Mouse (Mus musculus) erythroid progenitor cell, adult 5-6 weeks (primary cell): ENCODE data around the gene Katnal1. TPM values are rescaled to one million over a fixed set of nuclear protein-coding genes. Genes with fewer than 3 reads are reported as not detected.
A peak's percentile ranks its signal among the peaks of the same experiment; 100 is the strongest.

Source experiments
- ATAC-seq: replicated peaks from 2 replicates; pipeline ENCODE4 v1.8.0; 2016; ENCODE audit warnings: moderate number of reproducible peaks, mild to moderate bottlenecking, moderate TSS enrichment, inconsistent platforms; ENCODE audit not compliant: poor library complexity, low FRiP score, severe bottlenecking
- total RNA-seq, 2 experiments: library from RNA; stranded (forward) in 1 of 2; stranded (reverse) in 1 of 2; fragments of 150-400 nt in 1 of 2; fragments of 186-747, 209-891 nt in 1 of 2; gene quantifications; 2 replicates each; pipeline versions ENCODE4 v1.2.3 to v1.2.4; 2015 to 2017; ENCODE audit warnings: low replicate concordance in 2 of 2

Katnal1 gene
- total RNA-seq (2015; ENCODE audit: low replicate concordance) (28.5 and 40.2 TPM in 2 replicates), total RNA-seq (2017; ENCODE audit: low replicate concordance) (47.7 and 54.4 TPM in 2 replicates)

DNA sequence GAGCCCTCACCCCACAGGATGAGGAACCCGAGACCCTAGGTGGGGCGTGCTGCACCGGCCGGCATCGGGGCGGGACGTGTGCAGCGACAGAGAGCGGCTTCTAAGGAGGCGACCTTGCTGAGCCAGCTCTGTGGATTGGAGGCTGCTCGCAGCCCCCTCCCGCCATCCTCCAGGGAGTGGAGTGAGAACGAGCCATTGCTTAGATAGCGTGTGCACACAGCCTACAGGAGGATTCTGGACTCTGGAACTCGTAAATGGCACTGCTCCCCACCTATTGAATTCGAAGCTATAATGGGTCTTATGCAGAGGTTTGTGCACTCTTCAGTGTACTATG is at the start of gene Katnal1:
TSS of gene Katnal1 (minus strand) at position 205 of the 334 bp plus-strand sequence.
- peak; percentile 48 for ATAC-seq

DNA sequence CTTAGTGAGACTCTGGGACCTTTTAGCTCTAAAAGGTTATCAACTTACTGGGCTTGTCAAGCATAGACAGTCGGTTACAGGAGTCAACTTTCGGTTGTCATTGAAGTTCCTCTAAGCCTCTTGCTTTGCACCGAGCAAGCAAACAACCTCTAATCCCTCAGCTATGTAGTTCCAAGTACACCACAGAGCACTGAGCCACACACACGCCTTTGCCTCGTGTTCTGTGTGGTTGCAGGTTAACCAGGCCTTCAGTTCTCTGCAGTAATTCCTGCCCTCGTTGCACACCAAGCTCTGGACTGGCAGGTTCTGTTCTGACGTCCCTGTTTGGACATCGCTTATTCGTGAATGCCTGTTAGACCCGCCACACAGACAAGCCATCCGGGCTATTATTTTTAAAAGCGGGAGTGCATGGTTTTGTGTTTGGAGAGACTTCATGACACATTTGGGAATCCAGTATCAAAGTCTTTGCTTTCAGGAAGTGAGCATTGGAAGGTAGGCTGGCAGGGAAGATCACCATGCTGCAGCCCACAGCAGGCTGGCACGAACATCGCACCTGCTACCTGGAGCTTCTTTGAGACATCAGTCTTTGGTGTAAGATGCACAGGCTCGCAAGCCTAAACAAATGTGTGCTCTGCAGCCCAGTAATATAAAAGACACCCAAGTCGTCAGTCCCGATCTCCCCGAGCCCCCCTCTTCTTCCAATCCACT is 49.5 kb upstream of the Katnal1 start:
- no peak for ATAC-seq

DNA sequence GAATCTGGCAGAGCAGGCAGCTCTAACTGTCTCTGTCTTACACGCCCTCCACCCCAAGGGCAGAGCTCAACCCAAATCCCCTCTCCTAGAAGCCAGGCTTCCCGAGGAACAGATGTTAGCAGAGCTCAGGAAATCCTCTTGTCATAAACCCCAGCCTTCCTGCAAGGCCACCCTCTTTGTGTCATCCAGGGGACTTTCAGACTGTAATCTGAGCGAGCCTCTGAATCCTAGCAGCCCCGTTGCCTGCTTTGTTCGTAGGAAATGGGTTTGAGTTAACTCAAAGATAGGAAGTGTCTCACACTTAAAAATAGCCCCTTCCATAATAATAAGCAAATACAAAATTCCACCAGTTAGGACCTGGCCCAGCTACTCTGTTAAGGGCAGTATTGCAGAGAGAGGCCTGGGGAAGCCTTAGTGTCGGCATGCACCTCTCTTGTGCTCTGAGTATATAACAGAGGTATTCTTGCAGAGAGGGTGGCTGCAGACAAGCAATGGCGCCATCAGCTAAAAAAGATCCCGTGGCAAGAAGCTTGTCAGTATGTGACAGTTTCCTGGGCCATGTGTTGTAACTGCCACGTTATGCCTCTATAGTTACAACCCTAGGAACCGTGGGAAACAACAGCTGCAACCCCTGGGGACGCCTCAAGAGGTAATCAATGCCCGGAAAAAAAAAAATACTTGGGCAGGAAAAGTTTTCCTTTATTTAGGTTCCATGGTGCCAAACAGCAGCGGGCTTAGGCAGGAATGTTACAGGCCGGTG is 48.8 kb upstream of the Katnal1 start:
- no peak for ATAC-seq

DNA sequence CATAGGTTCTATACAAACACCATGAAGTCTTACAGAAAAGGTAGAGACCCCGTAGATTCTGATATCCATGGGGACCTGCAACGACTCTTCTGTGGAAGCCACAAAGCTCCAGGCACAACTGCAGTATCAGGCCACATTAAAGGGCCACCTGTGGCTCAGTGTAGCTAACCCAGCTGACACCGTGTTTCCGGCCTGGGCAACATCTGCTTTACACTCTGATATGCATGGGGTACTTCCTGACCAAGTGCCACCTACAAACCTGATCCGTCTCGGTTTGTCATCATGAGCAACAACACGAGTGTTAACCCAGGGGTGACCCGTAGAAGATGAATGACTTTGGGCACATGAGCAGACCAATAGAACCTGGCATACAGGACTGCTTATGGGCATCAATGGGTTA is 47.8 kb upstream of the Katnal1 start:
- ATAC-seq: no peak

DNA sequence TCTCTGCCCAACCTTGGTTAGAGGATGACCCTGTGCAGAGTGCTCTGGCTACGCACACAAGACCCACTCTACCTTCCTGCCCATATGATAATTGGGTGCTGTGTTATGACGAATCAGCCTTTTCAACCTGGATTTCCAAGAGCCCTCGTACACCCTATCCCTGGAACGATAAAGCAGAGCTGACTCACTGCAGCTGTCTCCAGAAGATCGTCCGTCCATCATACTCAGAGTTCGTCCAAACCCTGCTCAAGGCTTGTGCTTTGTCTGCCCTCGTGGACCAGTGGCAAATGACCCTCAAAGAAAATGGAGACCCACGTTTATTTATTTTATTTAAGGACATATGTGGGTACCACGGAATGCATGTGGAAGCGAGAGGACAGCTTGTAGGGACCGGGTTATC is 45.9 kb upstream of the Katnal1 start:
- no peak for ATAC-seq

DNA sequence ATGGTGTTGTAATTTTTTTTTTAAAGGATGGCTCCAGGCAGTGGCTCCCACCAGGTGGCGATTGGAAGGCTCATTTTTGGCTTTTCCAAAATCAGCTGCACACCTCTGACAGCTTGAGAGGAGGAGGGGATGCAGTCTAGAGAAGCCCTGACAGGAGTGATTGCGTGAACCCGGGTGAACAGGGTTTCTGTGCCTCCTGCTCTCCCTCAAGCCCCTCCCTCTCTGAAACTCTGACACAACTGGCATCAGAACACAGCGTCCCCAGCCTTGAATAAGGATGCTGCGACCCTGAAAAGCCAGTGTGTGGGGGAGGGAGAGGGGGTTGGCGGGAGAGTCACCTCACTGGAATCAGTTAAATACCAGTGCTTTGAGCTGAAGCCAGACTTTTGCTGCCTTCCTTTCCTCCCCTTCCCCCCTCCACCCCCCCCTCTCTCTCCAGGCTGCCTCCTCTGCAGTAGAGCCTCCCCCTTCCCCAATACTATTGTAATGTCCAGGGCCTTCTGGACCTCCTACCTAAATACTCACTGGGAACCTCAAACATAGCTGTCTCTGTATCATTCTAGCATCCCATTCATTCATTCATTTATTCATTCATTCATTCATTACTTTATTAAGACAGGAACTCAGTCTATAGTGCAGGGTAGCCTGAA is 44.0 kb upstream of the Katnal1 start:
- no peak for ATAC-seq

DNA sequence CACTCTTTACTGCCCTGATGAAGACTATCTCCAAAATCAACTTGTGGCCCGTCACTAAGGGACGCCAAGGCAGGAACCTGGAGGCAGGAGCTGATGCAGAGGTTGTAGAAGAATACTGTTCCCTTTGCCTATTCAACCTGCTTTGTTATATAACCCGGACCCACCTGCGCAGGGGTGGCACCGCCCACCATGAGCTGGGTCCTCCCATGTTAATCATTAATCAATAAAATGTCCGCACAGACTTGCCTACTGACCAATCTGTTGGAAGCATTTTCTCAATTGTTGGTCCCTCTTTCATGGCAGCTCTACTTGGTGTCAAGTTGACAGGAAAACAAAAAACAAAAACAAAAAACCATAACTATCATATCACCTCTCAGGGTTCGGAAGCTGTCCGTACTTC is 43.0 kb upstream of the Katnal1 start:
- no peak for ATAC-seq

DNA sequence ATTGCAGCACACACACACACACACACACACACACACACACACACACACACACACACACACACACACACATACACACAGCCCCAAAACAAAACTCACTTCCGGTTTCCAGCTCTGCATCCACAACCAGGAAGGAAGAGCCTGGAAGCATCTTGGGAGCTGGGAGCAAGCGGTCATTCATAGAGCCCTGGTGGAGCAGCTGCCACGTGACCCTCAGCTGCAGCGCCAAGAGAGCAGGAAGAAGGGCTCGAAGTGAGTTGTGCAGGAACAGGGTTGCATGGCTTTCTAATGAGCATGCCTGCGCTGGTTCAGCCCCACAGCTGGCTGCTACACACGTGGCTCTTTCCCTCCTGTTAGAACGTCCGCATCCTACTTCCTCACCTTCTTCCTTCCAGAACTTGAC is 40.5 kb upstream of the Katnal1 start:
- no peak for ATAC-seq

DNA sequence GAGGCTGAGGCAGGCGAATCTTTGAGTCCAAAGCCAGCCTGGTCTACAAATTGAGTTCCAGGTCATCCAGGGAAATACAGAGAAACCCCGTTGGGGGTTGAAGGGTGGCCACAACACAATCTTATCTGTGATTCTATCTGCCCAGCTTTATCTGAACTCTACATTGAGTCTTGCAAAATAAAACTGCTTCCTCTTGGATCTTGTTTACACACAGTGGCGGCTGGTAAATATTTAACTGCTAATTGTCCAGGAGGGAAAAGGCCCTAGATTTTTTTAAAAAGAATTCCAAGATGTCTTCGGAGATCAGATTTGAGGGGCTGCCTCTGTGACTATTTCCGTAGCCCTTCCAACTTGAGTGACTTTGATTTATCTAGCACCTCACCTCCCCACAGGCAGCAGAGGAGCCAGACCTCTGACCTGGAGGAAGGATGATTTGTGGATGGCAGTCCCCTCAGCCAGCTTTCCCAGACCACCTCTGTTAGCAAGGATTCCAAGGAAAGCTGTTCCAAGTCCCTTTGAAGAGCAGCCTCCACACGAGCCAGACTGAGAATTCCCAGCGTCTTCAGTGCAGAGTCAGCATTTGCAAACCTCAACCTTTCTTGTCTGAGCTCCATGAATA is 39.9 kb upstream of the Katnal1 start:
- no peak for ATAC-seq

DNA sequence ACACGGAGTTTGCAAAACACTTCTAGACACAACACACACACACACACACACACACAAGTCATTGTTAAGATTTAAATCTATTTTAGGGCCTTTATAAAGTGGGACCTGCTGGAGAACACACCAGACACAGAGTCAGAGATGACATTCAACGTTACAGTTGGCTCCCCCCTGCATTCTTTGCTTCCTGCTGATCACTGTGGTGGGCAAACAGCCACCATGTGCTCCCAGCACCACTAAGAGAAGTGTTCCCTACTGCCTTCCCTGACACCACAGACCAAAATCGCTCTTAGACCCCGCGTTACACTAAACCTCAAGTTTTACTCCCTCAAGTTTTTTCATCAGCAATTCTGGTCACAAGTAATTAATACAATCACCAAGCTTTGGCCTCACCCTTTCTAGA is 39.1 kb upstream of the Katnal1 start:
- ATAC-seq: no peak

DNA sequence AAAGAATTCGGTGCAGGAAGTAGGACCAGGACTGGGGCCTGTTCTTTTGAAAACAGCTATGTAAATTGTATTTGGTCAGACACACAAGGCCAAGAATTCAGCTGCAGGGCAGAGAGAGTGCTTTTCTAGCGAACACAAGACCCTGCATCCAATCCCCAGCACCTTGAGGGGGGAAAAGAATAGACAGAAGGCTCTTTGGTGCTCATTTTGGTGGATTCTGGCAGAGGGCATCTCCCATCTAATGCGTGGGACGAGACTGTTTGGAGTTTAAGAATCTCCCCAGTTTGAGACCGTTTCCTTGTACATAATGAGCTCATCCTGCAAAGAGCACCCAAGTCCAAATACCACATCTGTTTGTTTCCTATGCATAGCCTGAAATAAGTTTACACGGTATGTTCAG is 37.3 kb upstream of the Katnal1 start:
- peak; percentile 4; the same call in 1 of the 2 replicates for ATAC-seq

DNA sequence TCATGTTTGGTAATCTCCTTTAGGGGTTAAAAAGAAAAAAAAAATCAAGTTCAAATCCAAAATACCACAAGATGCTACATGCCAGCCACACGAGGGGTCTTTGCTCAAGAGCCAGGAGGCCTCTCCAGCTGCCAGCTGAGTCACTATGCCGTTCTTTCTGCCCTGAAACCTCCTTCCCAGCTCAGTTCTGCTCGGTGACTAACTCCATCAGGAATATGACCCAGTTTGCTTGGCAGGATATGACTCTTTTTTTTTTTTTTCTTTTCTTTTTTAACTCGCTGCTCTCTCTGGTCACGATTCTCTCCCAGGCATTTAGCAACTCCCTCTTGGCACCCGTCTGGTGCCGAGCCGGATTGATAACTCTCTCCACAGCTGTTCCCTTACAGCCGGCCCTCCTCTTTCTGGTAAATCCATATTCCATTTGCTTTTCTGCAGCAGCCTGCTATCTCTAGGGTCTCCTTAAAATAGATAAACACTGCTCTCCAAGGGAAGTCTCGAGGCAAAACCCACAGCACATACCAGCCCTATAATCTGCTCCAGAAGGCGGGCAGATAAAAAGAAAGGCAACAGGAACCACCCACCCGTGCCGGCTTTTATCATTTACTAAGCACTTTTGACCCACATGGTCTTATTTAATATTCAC is 36.7 kb upstream of the Katnal1 start:
- peak; percentile 89 for ATAC-seq

DNA sequence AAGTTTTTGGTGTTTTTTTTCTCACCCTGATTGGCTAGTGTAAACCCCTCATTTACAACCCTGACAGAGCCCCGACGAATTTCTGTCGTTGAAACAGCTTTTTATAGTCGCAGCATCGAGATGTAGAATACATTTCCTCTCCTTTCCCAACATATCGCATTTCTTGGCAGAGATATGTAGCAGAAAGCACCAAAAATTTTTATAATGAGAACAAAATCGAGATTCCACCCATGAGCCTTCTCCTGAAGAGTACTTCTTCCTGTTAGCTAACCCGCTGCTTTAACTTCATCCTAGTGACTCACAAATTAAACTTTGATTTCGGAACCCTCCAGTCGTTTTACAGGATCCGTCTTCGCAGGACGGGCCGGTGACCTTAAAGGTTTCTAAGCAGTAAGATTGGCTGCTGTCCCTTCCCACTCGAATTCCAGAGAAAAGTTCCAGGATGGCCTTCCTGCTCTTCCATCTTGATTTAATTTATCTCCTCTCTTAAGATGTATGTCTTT is 36.0 kb upstream of the Katnal1 start:
- ATAC-seq: no peak

DNA sequence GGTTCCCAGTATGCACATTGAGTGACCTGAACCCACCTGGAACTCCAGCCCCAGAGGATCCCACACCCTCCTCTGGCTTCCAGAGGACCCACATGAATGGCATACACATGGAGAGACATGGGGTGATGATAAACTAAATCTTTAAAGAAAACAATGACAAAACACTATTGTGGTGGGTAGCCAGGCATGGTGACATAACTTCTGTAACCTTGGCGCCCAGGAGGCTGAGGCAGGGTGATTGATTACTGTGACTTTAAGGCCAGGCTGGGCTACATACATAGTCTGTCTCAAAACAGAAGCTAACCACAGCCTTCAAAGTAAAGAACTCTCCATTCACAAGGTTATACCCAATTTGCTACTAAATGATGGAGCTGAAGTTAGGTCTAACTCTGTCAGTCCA is 35.1 kb upstream of the Katnal1 start:
- ATAC-seq: no peak

DNA sequence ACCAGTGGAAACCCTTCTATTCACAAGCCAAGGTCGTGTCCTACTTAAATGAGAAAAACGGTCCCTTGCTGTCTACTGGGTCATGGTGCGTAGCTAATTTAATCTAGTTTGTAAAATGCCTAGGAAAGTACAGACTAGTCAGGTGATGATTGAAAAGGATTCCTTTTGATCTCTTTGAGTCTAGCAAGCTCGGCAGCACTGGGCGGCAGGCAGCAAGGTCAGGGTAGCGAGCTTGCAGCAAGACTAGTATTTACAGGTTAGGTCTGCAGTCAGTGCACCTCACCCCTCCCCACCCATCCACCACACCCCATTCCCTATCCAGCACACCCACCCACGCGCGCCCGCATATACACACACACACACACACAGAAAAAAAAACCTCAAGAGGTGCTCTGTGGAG is 31.1 kb upstream of the Katnal1 start:
- ATAC-seq: no peak

DNA sequence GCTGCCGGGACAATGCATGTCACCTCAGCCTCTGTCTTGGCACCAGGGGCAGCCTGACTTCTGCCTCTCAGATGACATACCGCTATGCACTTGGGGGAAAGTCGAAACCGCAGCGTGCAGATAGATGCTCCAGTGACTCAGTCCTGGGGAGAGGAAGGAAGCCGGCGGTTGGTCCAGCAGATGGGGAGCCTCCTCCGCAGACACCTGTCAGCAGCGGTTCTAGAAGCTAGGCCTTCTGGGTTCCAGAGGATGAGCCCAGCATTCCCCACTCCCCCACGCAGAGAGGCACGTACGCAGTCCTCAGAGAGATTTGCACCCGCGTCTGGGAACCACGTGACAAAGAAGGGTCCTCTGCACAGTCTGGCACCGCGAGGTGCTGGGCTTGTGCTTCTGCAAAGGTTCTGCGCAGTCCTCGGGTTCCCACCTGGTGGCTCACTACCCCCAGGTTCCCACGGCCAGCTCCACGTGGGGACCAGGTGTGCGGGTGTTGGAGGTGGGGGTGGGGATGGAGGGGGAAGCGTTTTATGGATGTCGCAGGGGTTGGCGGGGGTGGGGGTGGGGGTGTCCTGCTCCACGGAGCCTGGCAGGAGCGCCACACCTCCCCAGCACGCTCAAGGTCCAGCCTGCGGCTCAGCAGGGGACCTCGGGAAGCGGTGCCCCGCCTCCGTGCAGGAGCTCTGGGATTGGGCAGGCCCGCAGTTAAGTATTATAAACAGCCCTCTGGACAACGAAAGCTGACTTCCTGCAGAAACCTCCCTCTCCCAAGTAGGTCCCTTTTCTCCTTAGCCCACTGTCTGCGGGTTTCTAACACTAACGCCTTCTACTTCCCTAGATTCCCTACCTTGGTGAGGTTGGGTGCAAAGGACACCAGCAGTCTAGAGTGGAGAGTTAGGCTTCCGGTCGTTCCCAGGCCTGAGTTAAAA is 30.2 kb upstream of the Katnal1 start:
- ATAC-seq: peak; percentile 51; the same call in 1 of the 2 replicates

DNA sequence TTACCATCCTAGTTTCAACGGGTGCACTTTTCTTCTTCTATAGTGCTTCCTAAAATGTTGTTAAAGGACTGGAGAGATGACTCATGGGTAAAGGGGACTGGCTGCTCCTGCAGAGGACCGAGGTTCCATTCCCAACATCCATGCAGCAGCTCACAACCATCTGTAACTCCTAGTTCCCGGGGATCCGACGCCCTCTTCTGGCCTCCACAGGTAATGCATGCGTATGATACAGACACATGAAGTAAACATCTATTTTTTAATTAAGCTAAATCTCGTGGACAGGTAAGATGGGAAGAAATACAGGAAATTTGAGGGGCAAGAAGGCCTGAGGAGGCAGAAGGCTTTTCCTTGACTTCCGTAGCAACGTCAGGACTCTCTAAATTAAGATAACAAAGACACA is 29.2 kb upstream of the Katnal1 start:
- peak; percentile 37; the same call in 1 of the 2 replicates for ATAC-seq

DNA sequence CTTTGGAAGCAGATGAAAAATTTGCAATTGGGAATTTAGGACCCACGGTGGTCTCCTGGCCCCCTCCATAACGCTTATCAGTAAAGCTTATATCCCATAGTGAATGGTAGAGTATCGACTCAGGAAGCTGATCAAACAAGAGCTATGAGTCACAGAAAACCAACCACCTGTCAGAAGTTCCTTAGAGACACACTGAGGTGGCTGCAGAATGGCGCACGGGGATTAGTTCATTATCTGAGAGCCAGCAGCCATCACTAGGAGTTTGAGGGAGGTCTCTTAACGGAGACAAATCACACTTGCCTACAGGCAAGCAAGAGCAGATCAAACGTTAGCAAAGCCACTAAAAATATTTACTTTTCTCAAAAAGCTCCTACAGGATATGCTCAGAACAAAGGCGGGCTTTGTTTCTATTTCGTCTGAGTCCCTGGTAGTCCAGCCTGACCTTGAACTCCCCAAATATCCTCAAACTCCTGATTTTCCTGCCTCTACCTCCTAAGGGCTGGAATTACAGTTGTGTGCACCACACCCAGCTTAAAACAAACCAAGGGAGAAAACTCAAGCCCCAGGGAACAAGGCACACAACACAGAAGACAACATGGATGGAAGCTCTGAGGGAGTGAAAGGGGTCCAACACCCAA is 27.9 kb upstream of the Katnal1 start:
- no peak for ATAC-seq
